Mouse (Mus musculus) right cerebral cortex, postnatal 4 days (tissue): ENCODE results near the gene Vmn1r119.
"Not testable (repeated sequence)": the region's sequence is repeated elsewhere in the genome, so short reads cannot be mapped to it uniquely, and the experiment has no call there.

Source experiments
- DNase-seq: peaks from one replicate; pipeline ENCODE4 v3.0.0-alpha.2; 2022

Vmn1r119 gene

GRCm38 (mm10) chr7:21012355-21012754, at the start of gene Vmn1r119:
TSS of gene Vmn1r119 (minus strand) at chr7:21012455.
- DNase-seq: not testable (repeated sequence)

DNA sequence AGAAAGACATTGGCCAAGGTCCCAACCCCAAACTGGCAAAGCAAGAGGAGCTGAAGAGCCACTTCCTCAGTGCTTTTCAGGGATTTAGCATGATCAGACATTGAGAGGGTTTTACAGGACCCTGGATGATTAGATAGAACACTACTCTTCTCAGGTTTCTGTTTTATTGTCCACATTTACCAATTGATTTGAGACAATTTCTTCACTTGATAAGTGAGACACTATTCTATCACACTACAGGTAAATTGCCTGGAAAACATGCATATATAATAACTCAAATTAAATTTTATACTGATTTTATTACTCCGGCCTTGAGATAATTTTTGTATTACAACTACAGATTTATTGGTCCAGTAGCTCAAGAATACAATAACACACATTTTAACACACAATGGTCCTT, 41.4 kb upstream of the Vmn1r119 start, which contains the start of gene Vmn1r120:
Vmn1r120 (minus strand) TSS at position 101 of the 400 bp plus-strand sequence.
- DNase-seq: not testable (repeated sequence)
